Mouse (Mus musculus) intestine, embryonic 14.5 days (tissue): Measurements from ENCODE around the gene Snx13. TPM values are rescaled to one million over a fixed set of nuclear protein-coding genes. Genes with fewer than 3 reads are reported as not detected.

Experiments
- ATAC-seq: fragments of 200-750 bp; cut with Nextera tagmentation; replicated peaks from 2 replicates; pipeline ENCODE4 v1.8.0; 2017; ENCODE audit warnings: low read depth, moderate number of reproducible peaks, moderate TSS enrichment, moderate library complexity; ENCODE audit not compliant: low FRiP score, low TSS enrichment
- DNase-seq: peaks from one replicate; pipeline ENCODE4 v3.0.0-alpha.2; 2018; ENCODE audit warnings: low spot score
- H3K27ac ChIP-seq: fragments of 300-500 bp; sonication (generic); 2 replicates; pipeline ENCODE4 v1.5.1; 2014; ENCODE audit warnings: low read depth, mild to moderate bottlenecking, control low read depth
- H3K27me3 ChIP-seq: fragments of 300-500 bp; sonication (generic); replicated peaks from 2 replicates; pipeline ENCODE4 v1.6.1; 2014; ENCODE audit warnings: low read length, control low read depth; ENCODE audit not compliant: control insufficient read depth, insufficient read depth
- H3K36me3 ChIP-seq: fragments of 300-500 bp; sonication (generic); 2 replicates; pipeline ENCODE4 v1.6.1; 2014; ENCODE audit warnings: low read length, control low read depth; ENCODE audit not compliant: control insufficient read depth, insufficient read depth
- H3K4me1 ChIP-seq: fragments of 300-500 bp; sonication (generic); replicated peaks from 2 replicates; pipeline ENCODE4 v1.6.1; 2014; ENCODE audit warnings: low read length, control low read depth, mixed read lengths; ENCODE audit not compliant: control insufficient read depth, insufficient read depth
- H3K4me2 ChIP-seq: fragments of 300-500 bp; sonication (generic); 2 replicates; pipeline ENCODE4 v1.6.1; 2014; ENCODE audit warnings: low read length
- H3K4me3 ChIP-seq: fragments of 300-500 bp; sonication (generic); 2 replicates; pipeline ENCODE4 v1.5.1; 2014; ENCODE audit warnings: low read depth, low read length, control low read depth, mixed read lengths
- H3K9ac ChIP-seq: fragments of 300-500 bp; sonication (generic); 2 replicates; pipeline ENCODE4 v1.6.1; 2014; ENCODE audit warnings: mild to moderate bottlenecking, low read length
- H3K9me3 ChIP-seq: fragments of 300-500 bp; sonication (generic); 2 replicates; pipeline ENCODE4 v1.6.1; 2016; ENCODE audit warnings: low read length, control low read depth; ENCODE audit not compliant: control insufficient read depth
- WGBS: fragments of 180-500 bp; shearing (Covaris S2); extraction: QIAGEN DNeasy Blood & Tissue Kit; methylation state at CpG from one replicate; pipeline ENCODE4 v1.1.7; 2014; 5-methylcytosine and 5-hydroxymethylcytosine counted together
- polyA plus RNA-seq: library from polyadenylated mRNA; unstranded; fragments of >200 nt; fragmentation: Nextera tagmentation; extraction: Ambion mirVana; gene quantifications from 2 replicates; pipeline ENCODE4 v1.2.1, GENCODE M21; 2014

Snx13 gene
- polyA plus RNA-seq, 1 experiment from 2014 or later: 22.8 TPM

DNA sequence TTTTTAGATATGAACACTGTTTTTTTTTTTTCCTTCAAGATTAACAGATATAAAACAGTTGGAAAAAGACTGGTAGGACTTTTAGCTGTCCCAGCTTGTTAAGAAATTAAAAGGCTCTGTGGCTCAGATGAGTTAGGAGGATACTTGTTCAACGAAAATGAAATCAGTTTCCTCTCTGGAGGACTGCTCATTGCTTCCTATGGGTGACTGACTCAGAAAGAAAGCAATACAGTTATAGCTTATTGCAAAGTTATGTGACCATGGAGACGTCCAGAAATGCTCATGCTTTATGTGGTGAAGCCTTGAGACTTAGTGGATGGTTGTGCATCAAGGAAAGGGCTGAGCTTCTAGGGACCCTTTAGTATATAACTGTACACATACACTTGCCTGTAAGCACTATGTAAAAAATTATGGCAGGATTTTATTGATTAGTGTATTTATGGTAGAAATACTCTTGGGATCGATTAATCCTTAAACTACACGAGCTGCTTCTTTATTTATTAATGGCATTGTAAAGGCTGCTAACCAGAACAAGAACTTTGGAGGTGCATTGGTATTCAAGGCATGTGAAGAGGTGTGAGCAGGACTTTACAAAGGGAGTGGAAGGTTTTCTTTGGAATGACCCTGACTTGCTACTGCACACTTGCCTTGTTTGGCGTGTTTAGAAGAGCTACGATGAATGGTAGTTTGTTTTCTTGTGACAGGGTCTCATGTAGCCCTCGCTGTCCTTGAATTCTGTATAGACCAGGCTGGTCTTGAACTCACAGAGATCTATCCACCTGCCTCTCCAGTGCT, 4.2 kb downstream of the Snx13 start:
- no peaks in the 10 kb centered on the region for H3K36me3 ChIP-seq
- H3K9me3 ChIP-seq: no peaks in the 10 kb centered on the region
- no peak overlapping the region for H3K9ac ChIP-seq
- H3K4me2 ChIP-seq: no peak overlapping the region
- H3K4me1 ChIP-seq: peaks cover 7% of the 10 kb centered on the region
- 66% methylated on average over 7 of the region's 7 CpGs for WGBS
- no peak for DNase-seq
- H3K27ac ChIP-seq: no peak overlapping the region
- no peak overlapping the region for H3K4me3 ChIP-seq
- no peaks in the 10 kb centered on the region for H3K27me3 ChIP-seq
- no peak for ATAC-seq

- no peaks in the 10 kb centered on the region for H3K9me3 ChIP-seq
- H3K4me3 ChIP-seq: no peak overlapping the region
- no peak overlapping the region for H3K27ac ChIP-seq
- H3K4me2 ChIP-seq: no peak overlapping the region
- WGBS: 82% methylated on average over 6 of the region's 6 CpGs
- no peak for DNase-seq
- H3K4me1 ChIP-seq: no peaks in the 10 kb centered on the region; the same call in 1 of the 2 replicates
- H3K36me3 ChIP-seq: no peaks in the 10 kb centered on the region
- H3K9ac ChIP-seq: no peak overlapping the region
- no peaks in the 10 kb centered on the region for H3K27me3 ChIP-seq
- no peak for ATAC-seq
Measured at GRCm38 (mm10) chr12:35054420-35054819, 7.4 kb downstream of the Snx13 start.

- no peak overlapping the region for H3K9ac ChIP-seq
- H3K9me3 ChIP-seq: no peaks in the 10 kb centered on the region
- ATAC-seq (no peak), DNase-seq (no peak)
- no peaks in the 10 kb centered on the region for H3K36me3 ChIP-seq
- H3K4me1 ChIP-seq: no peaks in the 10 kb centered on the region; the same call in 1 of the 2 replicates
- WGBS: 82% methylated on average over 7 of the region's 7 CpGs
- H3K4me2 ChIP-seq: no peak overlapping the region
- H3K4me3 ChIP-seq: no peak overlapping the region
- no peak overlapping the region for H3K27ac ChIP-seq
- no peaks in the 10 kb centered on the region for H3K27me3 ChIP-seq
Measured at GRCm38 (mm10) chr12:35055114-35056095, 8.4 kb downstream of the Snx13 start.

DNA sequence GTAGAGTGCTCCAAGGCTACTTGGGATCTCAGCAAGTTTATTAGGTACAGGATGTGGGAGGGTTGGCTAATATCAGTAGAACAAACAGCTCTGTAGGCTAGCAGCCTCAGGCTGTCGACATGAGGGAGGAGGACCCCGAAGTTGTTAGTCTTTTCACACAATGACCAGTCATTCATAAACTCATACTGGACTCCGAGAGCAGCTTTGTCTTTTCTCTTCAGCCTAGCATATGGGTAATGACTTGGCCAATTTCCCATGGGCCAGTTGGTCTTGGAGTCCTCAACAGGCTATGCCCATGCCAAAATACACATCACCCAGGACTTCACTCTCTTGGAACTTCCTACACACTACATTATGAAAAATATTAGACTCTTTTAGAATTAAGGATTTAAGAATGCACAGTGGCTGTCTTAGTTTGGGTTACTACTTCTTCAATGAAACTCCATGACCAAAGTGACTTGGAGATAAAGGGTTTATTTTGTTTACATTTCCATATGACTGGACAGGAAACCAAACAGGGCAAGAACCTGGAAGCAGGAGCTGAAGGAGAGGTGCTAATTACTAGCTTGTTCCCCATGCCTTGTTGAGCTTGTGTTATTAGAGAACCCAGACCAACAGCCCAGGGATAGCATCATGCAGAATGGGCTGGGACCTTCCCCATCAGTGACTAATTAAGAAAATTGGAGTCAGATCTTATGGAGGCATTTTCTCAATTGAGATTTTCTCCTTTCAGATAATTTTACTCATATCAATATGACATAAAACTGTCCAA, 16.9 kb downstream of the Snx13 start:
- WGBS: 67% methylated on average over 3 of the region's 3 CpGs
- no peaks in the 10 kb centered on the region for H3K27me3 ChIP-seq
- H3K4me1 ChIP-seq: no peaks in the 10 kb centered on the region
- no peak for DNase-seq
- H3K9me3 ChIP-seq: no peaks in the 10 kb centered on the region
- no peak for ATAC-seq
- no peak overlapping the region for H3K4me3 ChIP-seq
- H3K9ac ChIP-seq: no peak overlapping the region
- no peak overlapping the region for H3K27ac ChIP-seq
- H3K4me2 ChIP-seq: no peak overlapping the region
- no peaks in the 10 kb centered on the region for H3K36me3 ChIP-seq

DNA sequence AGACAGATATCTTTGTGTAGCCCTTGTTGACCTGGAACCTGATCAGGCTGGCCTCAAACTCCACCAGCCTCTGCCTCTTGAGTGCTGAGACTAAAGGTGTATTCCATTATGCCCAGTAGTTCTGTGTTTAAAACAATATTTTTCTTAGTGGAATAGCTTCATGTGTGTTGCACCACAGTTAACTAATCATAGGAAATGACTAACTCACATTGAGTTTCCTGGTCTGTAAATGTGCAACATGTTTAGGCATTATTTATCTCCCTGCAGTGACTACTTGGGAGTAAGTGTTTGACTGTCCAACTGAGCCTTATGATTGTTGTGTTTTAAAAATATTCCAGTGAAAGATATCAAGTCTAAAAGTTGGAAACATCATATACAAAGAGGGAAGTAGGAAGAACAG, 20.6 kb downstream of the Snx13 start:
- Histone ChIP-seq H3K36me3 (no peaks in the 10 kb centered on the region), H3K27me3 (no peaks in the 10 kb centered on the region), H3K9ac (no peak overlapping the region), H3K4me2 (no peak overlapping the region), H3K27ac (no peak overlapping the region), H3K4me3 (no peak overlapping the region), H3K9me3 (no peaks in the 10 kb centered on the region), H3K4me1 (no peaks in the 10 kb centered on the region)
- ATAC-seq: no peak
- DNase-seq: no peak

DNA sequence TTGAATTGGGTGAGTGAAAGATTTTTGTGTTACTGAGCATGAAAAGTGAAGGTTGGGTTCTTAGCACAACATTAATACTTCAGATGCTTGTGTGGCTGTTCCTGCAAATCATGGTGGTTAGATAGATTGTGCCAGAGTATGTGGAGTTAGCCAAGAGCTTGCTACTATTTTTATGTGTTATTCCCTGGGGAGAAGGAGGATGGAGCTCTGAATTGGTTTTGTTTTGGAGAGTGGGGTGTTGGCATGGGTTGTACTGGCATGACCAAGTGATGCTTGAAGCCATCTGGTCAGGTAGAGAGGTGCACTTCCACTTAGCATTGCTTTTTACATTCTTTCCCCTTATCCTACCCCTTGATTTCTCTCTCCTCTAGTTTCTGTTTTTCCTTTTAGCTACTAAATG, 24.4 kb downstream of the Snx13 start:
- Histone ChIP-seq H3K27ac (no peak overlapping the region), H3K27me3 (no peaks in the 10 kb centered on the region), H3K4me2 (no peak overlapping the region), H3K4me3 (no peak overlapping the region), H3K4me1 (no peaks in the 10 kb centered on the region), H3K9me3 (no peaks in the 10 kb centered on the region), H3K9ac (no peak overlapping the region), H3K36me3 (no peaks in the 10 kb centered on the region)
- DNase-seq (no peak), ATAC-seq (no peak)

- Histone ChIP-seq H3K36me3 (no peaks in the 10 kb centered on the region), H3K4me1 (no peaks in the 10 kb centered on the region), H3K4me3 (no peak overlapping the region), H3K9me3 (no peaks in the 10 kb centered on the region), H3K27me3 (no peaks in the 10 kb centered on the region), H3K9ac (no peak overlapping the region), H3K4me2 (no peak overlapping the region), H3K27ac (no peak overlapping the region)
- ATAC-seq (no peak), DNase-seq (no peak)
Measured at GRCm38 (mm10) chr12:35072178-35072577, 25.2 kb downstream of the Snx13 start.

GRCm38 (mm10) chr12:35075993-35076392, 29.0 kb downstream of the Snx13 start:
- no peak for ATAC-seq
- H3K9ac ChIP-seq: no peak overlapping the region
- H3K9me3 ChIP-seq: no peaks in the 10 kb centered on the region

More at GRCm38 (mm10) chr12:35075993-35076392, 29.0 kb downstream of the Snx13 start:
- H3K4me1 ChIP-seq: no peaks in the 10 kb centered on the region
- H3K4me2 ChIP-seq: no peak overlapping the region
- DNase-seq: no peak
- WGBS: 76% methylated on average over 3 of the region's 3 CpGs
- no peak overlapping the region for H3K4me3 ChIP-seq
- no peak overlapping the region for H3K27ac ChIP-seq
- no peaks in the 10 kb centered on the region for H3K36me3 ChIP-seq
- H3K27me3 ChIP-seq: no peaks in the 10 kb centered on the region
